Mouse (Mus musculus) bone marrow, adult 2 months (tissue): ENCODE results near the gene Abcb8. TPM values are rescaled to one million over a fixed set of nuclear protein-coding genes. Genes with fewer than 3 reads are reported as not detected.
A peak's percentile ranks its signal among the peaks of the same experiment; 100 is the strongest.

Source experiments
- H3K27ac ChIP-seq: fragments of 200-500 bp; 2 replicates; pipeline ENCODE4 v1.5.1; 2012; ENCODE audit warnings: low read depth, mild to moderate bottlenecking, control low read depth, inconsistent platforms, low read length; ENCODE audit not compliant: control insufficient read depth, poor library complexity, insufficient read depth
- H3K4me1 ChIP-seq: fragments of 200-500 bp; 2 replicates; pipeline ENCODE4 v1.6.1; 2011; ENCODE audit warnings: low read length; ENCODE audit not compliant: control insufficient read depth, insufficient read depth
- H3K4me3 ChIP-seq: fragments of 200-500 bp; replicated peaks from 2 replicates; pipeline ENCODE3; 2011; ENCODE audit warnings: mild to moderate bottlenecking, low read depth, low read length, control low read depth; ENCODE audit not compliant: control insufficient read depth
- CTCF ChIP-seq: fragments of 200-500 bp; IDR thresholded peaks from 2 replicates; pipeline ENCODE4 v1.5.1; 2011; ENCODE audit warnings: low read length, control low read depth; ENCODE audit not compliant: control insufficient read depth, insufficient read depth
- POLR2A ChIP-seq: fragments of 200-500 bp; IDR thresholded peaks from 2 replicates; pipeline ENCODE4 v1.6.1; 2011; ENCODE audit warnings: low read depth, mild to moderate bottlenecking, control low read depth, low read length, borderline replicate concordance; ENCODE audit not compliant: control insufficient read depth
- WGBS: fragments of 180-500 bp; shearing (Covaris S2); methylation state at CpG from one replicate; pipeline ENCODE4 v1.1.7; 2018; 5-methylcytosine and 5-hydroxymethylcytosine counted together
- polyA plus RNA-seq: library from polyadenylated mRNA; stranded (reverse); fragments of >200 nt; gene quantifications from 2 replicates; pipeline ENCODE4 v1.2.4, GENCODE M21; 2011; ENCODE audit warnings: low replicate concordance; ENCODE audit not compliant: missing spikeins, insufficient read depth, insufficient read length

Gene Abcb8
- polyA plus RNA-seq, 1 experiment, result 11.2 TPM

DNA sequence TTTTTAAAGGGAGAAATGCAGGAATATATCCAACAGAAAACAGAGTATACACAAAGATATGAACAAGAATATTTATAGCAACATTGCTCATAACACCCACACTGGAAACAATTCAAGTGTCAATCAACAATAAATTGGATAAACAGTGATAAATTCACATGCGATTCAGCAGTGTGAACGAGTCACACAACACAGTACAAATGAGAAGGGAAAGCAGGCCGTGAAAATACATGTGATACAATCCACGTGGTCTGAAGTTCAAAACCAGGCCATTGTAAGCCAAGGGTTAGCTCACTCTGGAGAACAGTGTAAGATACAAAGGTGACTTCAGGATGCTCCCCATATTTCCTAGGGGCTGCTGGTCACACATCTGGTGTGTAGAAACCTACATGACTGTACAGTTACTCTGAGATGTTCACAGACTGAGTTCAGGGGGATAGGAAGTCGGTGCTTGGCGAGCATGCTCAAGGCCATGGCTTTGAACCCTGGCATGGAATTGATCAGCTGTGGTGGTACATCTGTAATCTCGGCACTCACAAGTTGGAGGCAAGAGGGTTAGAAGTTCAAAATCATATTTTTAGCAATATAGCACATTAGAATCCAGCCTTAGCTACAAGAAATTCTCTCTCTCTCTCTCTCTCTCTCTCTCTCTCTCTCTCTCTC lies 18.7 kb upstream of the Abcb8 start:
- Histone ChIP-seq H3K4me1 (no peaks in the 10 kb centered on the region), H3K27ac (no peak overlapping the region), H3K4me3 (no peak overlapping the region)
- 76% methylated on average over 7 of the region's 7 CpGs for WGBS
- TF ChIP-seq POLR2A, result no peak
- no peak for TF ChIP-seq CTCF

DNA sequence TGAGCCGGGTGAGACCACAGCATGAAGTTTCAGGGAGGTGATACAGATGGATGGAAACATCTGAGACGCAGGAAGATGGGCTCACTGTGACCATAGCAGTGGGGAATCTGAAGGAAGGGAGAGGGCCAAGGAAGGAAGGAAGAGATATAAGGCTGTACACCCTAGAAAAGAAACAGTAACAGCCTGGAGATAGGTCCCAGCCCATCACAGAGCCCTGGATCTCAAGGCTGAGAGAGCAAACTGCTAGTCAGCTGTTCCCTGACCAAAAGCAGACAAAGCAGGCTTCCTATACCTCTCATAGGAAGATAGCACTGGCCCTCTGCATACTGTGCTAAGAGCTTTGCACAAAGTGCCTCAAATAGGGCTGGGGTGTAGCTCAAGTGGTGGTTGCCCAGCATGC lies 14.8 kb upstream of the Abcb8 start:
- H3K4me1 ChIP-seq, result peaks cover 1% of the 10 kb centered on the region
- TF ChIP-seq CTCF, result no peak
- no peak for TF ChIP-seq POLR2A
- no peak overlapping the region for H3K4me3 ChIP-seq
- 78% methylated on average over 2 of the region's 2 CpGs for WGBS
- H3K27ac ChIP-seq, result no peak overlapping the region

DNA sequence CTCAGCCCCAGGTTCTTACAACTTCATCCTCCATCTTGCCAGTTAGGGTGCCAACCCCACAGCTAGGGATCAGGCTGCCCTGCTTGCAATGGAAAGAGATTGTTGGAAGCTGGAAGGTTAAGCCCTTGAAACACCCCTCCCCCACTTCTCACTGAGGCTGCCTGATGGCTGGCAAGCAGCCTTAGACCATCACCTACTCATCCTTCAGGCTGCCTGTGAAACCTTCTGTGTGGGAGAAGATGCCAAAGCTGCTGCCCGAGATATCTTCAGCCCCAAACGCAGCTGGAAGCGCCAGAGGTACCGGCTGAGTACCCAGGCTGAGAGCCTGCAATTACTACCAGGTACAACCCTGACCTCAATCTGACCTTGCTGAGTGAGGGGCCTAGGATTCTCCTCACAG lies 14.0 kb upstream of the Abcb8 start:
- no peak overlapping the region for H3K4me3 ChIP-seq
- 86% methylated on average over 4 of the region's 4 CpGs for WGBS
- H3K27ac ChIP-seq, result no peak overlapping the region
- no peak for TF ChIP-seq CTCF
- TF ChIP-seq POLR2A, result no peak
- H3K4me1 ChIP-seq, result peaks cover 4% of the 10 kb centered on the region

DNA sequence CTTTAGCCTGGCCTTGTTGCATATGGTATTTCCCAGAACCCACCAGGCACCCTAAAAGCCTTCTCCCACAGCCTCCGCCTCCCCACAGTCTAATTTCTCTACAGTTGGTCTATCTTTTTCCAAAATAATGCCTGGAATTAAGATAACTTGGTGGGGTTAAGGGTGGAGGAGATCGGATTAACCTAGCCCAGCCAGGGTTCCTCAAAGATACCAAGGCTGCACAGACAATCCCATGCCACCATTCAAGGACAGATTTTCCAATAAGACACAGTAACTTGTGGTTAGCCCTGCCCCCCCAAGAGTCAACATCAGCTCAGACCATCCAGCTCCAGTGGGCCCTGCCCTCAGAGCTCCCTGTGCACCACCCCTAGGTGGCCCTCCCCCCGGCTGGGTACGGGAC lies 13.0 kb upstream of the Abcb8 start:
- peaks cover 4% of the 10 kb centered on the region for H3K4me1 ChIP-seq
- H3K27ac ChIP-seq, result no peak overlapping the region
- no peak overlapping the region for H3K4me3 ChIP-seq
- WGBS, result 76% methylated on average over 4 of the region's 4 CpGs
- TF ChIP-seq POLR2A (no peak), CTCF (no peak)

DNA sequence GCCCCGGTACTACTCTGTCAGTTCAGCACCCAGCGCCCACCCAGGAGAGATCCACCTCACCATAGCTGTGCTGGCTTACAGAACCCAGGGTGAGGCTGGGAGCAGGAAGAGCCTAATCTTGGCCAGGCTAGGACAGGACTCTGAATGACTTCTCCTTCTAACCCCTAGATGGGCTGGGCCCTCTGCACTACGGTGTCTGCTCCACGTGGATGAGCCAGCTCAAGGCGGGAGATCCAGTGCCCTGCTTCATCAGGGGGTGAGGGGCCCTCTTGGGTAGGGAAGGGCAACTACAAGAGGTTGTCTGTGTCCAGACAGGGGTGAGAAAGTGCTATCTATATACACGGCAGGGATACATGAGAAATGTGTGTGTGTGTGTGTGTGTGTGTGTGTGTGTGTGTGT lies 12.0 kb upstream of the Abcb8 start:
- Histone ChIP-seq H3K27ac (no peak overlapping the region), H3K4me1 (peaks cover 4% of the 10 kb centered on the region), H3K4me3 (no peak overlapping the region)
- 82% methylated on average over 6 of the region's 6 CpGs for WGBS
- TF ChIP-seq CTCF (no peak), POLR2A (no peak)

DNA sequence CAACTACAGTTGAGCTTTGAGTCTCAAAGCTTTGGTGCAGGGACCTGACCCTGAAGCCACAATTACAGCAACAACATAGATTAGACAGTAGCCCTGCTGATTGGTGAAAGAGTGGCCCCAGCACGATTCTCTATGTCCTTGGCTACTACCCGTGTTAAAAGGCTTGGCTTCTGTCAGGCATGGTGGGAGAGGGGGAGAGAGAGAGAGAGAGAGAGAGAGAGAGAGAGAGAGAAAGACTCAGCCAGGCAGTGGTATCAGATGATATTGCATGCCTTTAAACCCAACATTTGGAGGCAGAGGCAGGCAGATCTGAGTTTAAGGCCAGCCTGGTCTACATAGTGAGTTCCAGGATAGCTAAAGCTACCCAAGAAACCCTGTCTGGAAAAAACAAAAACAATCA lies 11.5 kb upstream of the Abcb8 start:
- H3K27ac ChIP-seq, result no peak overlapping the region
- H3K4me3 ChIP-seq, result no peak overlapping the region
- H3K4me1 ChIP-seq, result peaks cover 4% of the 10 kb centered on the region
- 63% methylated on average over 2 of the region's 2 CpGs for WGBS
- TF ChIP-seq CTCF, result no peak
- no peak for TF ChIP-seq POLR2A

DNA sequence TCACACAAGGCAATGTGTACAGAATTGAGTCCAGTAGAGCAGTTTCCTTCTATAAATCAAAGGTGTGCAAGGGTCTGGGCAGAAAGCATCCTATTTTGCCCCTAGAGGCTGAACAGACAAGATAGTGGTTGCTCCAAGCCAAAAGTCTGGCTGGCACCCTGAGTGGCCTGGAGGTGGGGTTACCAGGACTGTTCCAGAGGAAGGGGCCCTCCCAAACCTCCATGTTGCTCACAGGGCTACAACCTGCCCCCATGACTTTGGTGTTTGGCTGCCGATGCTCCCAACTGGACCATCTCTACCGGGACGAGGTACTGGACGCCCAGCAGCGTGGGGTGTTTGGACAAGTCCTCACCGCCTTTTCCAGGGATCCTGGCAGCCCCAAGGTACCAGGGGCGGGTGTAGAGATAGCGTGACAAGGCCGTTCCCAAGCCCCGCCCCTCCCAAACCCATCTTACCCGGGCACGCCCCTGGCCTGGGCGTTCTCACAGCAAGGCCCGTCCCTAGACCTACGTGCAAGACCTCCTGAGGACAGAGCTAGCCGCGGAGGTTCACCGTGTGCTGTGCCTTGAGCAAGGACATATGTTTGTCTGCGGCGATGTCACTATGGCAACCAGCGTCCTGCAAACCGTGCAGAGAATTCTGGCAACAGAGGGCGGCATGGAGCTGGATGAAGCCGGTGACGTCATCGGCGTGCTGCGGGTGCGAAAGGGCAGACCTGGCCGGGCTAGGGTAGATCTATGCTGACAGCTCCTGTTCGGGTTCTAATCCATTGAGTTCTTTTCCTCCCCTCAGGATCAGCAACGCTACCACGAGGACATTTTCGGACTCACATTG lies 10.2 kb upstream of the Abcb8 start:
- TF ChIP-seq CTCF (peak; percentile 38), POLR2A (peak; percentile 35; the same call in 1 of the 2 replicates)
- H3K4me1 ChIP-seq, result peaks cover 5% of the 10 kb centered on the region
- 10% methylated on average over 34 of the region's 34 CpGs for WGBS
- no peak overlapping the region for H3K27ac ChIP-seq
- H3K4me3 ChIP-seq, result peak overlapping the region; percentile 88

DNA sequence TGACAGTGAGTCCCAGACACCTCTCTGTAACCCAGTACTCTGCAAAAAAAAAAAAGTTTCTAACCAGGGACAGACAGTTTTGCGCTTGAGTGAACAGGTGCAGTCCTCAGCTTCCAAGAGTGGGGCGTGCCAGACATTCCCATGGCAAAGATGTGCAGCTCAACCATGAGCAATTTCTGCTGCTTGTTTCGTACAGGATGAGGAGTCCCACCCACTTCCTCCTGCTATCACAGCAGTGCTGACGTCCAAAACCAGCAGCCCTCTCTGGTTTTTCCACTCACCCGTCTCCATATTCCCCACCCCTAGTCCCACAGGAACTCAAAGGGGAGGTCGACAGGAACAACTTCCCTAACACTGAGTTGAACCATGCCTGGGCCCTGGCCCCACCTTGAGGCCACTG lies 9.1 kb upstream of the Abcb8 start:
- Histone ChIP-seq H3K4me3 (no peak overlapping the region), H3K4me1 (peaks cover 6% of the 10 kb centered on the region), H3K27ac (no peak overlapping the region)
- 22% methylated on average over 6 of the region's 6 CpGs for WGBS
- TF ChIP-seq CTCF, result no peak
- TF ChIP-seq POLR2A, result no peak
